In the genomic region with DNA sequence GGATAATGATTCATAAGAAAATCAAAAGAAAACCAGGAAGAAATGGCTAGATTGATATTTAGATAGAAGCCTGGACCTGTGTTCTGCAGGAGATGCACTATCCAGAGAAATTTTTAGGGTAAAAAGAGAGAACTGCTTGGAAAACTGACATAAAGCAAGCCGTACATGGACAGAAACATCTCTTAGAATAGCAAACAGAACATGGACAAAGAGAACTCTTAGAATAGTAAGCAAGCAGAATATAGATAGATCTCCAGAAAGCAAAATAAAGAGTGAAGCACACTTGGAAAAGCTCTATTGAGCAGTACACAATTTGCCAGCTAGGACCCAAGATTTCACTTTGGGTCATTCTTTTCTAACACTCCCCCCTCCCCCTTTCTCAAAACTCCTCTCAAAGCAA, we compare ENCODE assay signal across 21 mouse cellular contexts.
"Had no signal": no experiment of that assay in that cellular context is flagged by ENCODE, and none has a peak within 500 bp of the region (broad histone marks: within the 10 kb centered on the region; RNA-seq: fewer than 3 reads in every experiment).

No protein-coding gene starts in this region.

- DNase-seq: cerebellum, adult 8-10 months; cerebellum, adult 9-10 months; cerebellum, adult 9-11 months; cerebellum, postnatal 10 days; cerebellum, postnatal 14 days; cerebellum, postnatal 25 days; cerebellum, postnatal 36 days; embryo, embryonic 11 days; forebrain, postnatal 0 days; gastrocnemius, adult 2 months; gastrocnemius, postnatal 10 days; gastrocnemius, postnatal 14 days; gastrocnemius, postnatal 25 days; gastrocnemius, postnatal 36 days; heart, adult 11 months; heart, adult 18-20 months; heart, adult 2 months had no signal

- ATAC-seq: forebrain, embryonic 13.5 days; forebrain, embryonic 14.5 days; forebrain, embryonic 15.5 days; forebrain, embryonic 16.5 days; forebrain, postnatal 0 days had no signal
